Mouse (Mus musculus) kidney, embryonic 16.5 days (tissue): ENCODE data around the gene Cenpu. TPM values are rescaled to one million over a fixed set of nuclear protein-coding genes. Genes with fewer than 3 reads are reported as not detected.

Experiments used
- ATAC-seq: fragments of 200-750 bp; cut with Nextera tagmentation; 2 replicates; pipeline ENCODE4 v1.8.0; 2017; ENCODE audit warnings: moderate TSS enrichment; ENCODE audit not compliant: low FRiP score, low TSS enrichment
- H3K27ac ChIP-seq: fragments of 300-500 bp; sonication (generic); 2 replicates; pipeline ENCODE4 v1.5.1; 2014; ENCODE audit warnings: low read length
- H3K27me3 ChIP-seq: fragments of 300-500 bp; sonication (generic); 2 replicates; pipeline ENCODE4 v1.6.1; 2014; ENCODE audit warnings: low read length, control low read depth, mixed read lengths; ENCODE audit not compliant: insufficient read depth
- H3K36me3 ChIP-seq: fragments of 300-500 bp; sonication (generic); 2 replicates; pipeline ENCODE4 v1.6.1; 2014; ENCODE audit warnings: low read length, control low read depth, mixed read lengths; ENCODE audit not compliant: insufficient read depth
- H3K4me1 ChIP-seq: fragments of 300-500 bp; sonication (generic); 2 replicates; pipeline ENCODE4 v1.6.1; 2014; ENCODE audit warnings: low read length, control low read depth, mixed read lengths; ENCODE audit not compliant: insufficient read depth
- H3K4me2 ChIP-seq: fragments of 300-500 bp; sonication (generic); replicated peaks from 2 replicates; pipeline ENCODE4 v1.6.1; 2014; ENCODE audit warnings: low read depth, low read length
- H3K4me3 ChIP-seq: fragments of 300-500 bp; sonication (generic); 2 replicates; pipeline ENCODE4 v1.5.1; 2014; ENCODE audit warnings: mild to moderate bottlenecking, low read length
- H3K9ac ChIP-seq: fragments of 300-500 bp; sonication (generic); replicated peaks from 2 replicates; pipeline ENCODE4 v1.6.1; 2014; ENCODE audit warnings: low read length
- H3K9me3 ChIP-seq: fragments of 300-500 bp; sonication (generic); 2 replicates; pipeline ENCODE4 v1.6.1; 2016; ENCODE audit warnings: low read length, control low read depth
- WGBS: fragments of 180-500 bp; shearing (Covaris S2); extraction: QIAGEN DNeasy Blood & Tissue Kit; methylation state at CpG from one replicate; pipeline ENCODE4 v1.1.7; 2014; 5-methylcytosine and 5-hydroxymethylcytosine counted together
- polyA plus RNA-seq: library from polyadenylated mRNA; unstranded; fragments of >200 nt; fragmentation: Nextera tagmentation; extraction: Ambion mirVana; gene quantifications from 2 replicates; pipeline ENCODE4 v1.2.1, GENCODE M21; 2015

Gene Cenpu
- polyA plus RNA-seq, 1 experiment from 2014 or later, result 17.2 TPM

- no peaks in the 10 kb centered on the region for H3K9me3 ChIP-seq
- H3K4me1 ChIP-seq, result peaks cover 14% of the 10 kb centered on the region
- WGBS, result 58% methylated on average over 11 of the region's 11 CpGs
- H3K27me3 ChIP-seq, result no peaks in the 10 kb centered on the region
- H3K4me2 ChIP-seq, result no peak overlapping the region
- H3K27ac ChIP-seq, result peak overlapping the region; percentile 58
- H3K9ac ChIP-seq, result no peak overlapping the region
- no peak overlapping the region for H3K4me3 ChIP-seq
- ATAC-seq, result peak; percentile 47; the same call in 1 of the 2 replicates
- H3K36me3 ChIP-seq, result no peaks in the 10 kb centered on the region
Observed at GRCm38 (mm10) chr8:46546431-46547176, 5.2 kb upstream of the Cenpu start.

GRCm38 (mm10) chr8:46547245-46547644 lies 4.6 kb upstream of the Cenpu start:
- Histone ChIP-seq H3K9me3 (no peaks in the 10 kb centered on the region), H3K4me1 (peaks cover 14% of the 10 kb centered on the region), H3K27ac (peak overlapping the region; percentile 58), H3K4me2 (no peak overlapping the region), H3K4me3 (no peak overlapping the region), H3K9ac (0 out of 2 replicates have a peak overlapping the region, but pooled peaks have one; percentile 12), H3K27me3 (no peaks in the 10 kb centered on the region), H3K36me3 (no peaks in the 10 kb centered on the region)
- ATAC-seq, result peak; percentile 7; the same call in 1 of the 2 replicates
- WGBS, result 25% methylated on average over 4 of the region's 4 CpGs

GRCm38 (mm10) chr8:46550058-46550457 lies 1.8 kb upstream of the Cenpu start:
- ATAC-seq, result no peak
- 0 out of 2 replicates have a peak overlapping the region, but pooled peaks have one; percentile 15 for H3K9ac ChIP-seq
- no peak overlapping the region for H3K4me2 ChIP-seq
- H3K9me3 ChIP-seq, result no peaks in the 10 kb centered on the region
- H3K36me3 ChIP-seq, result no peaks in the 10 kb centered on the region
- no peaks in the 10 kb centered on the region for H3K27me3 ChIP-seq
- no peak overlapping the region for H3K4me3 ChIP-seq
- peaks cover 23% of the 10 kb centered on the region for H3K4me1 ChIP-seq
- WGBS, result 69% methylated on average over 8 of the region's 8 CpGs
- no peak overlapping the region for H3K27ac ChIP-seq

GRCm38 (mm10) chr8:46551029-46551428 lies 799 bp upstream of the Cenpu start:
- no peaks in the 10 kb centered on the region for H3K9me3 ChIP-seq
- H3K27ac ChIP-seq, result no peak overlapping the region
- no peak for ATAC-seq
- no peaks in the 10 kb centered on the region for H3K27me3 ChIP-seq
- peaks cover 23% of the 10 kb centered on the region for H3K4me1 ChIP-seq
- peak overlapping the region; percentile 70 for H3K4me3 ChIP-seq
- H3K36me3 ChIP-seq, result no peaks in the 10 kb centered on the region
- H3K4me2 ChIP-seq, result peak overlapping the region; percentile 62
- no peak overlapping the region for H3K9ac ChIP-seq
- WGBS, result 46% methylated on average over 4 of the region's 4 CpGs

- Histone ChIP-seq H3K9ac (peak overlapping the region; percentile 68), H3K4me1 (peaks cover 14% of the 10 kb centered on the region), H3K27me3 (no peaks in the 10 kb centered on the region), H3K4me2 (peak overlapping the region; percentile 57), H3K4me3 (peak overlapping the region; percentile 70), H3K27ac (no peak overlapping the region), H3K9me3 (no peaks in the 10 kb centered on the region), H3K36me3 (no peaks in the 10 kb centered on the region)
- no peak for ATAC-seq
- WGBS, result 4% methylated on average over 10 of the region's 10 CpGs
Observed at GRCm38 (mm10) chr8:46552441-46552765, 575 bp downstream of the Cenpu start.

GRCm38 (mm10) chr8:46559428-46559827 lies 7.6 kb downstream of the Cenpu start:
- no peak for ATAC-seq
- no peaks in the 10 kb centered on the region for H3K27me3 ChIP-seq
- no peak overlapping the region for H3K9ac ChIP-seq
- no peaks in the 10 kb centered on the region for H3K4me1 ChIP-seq
- H3K9me3 ChIP-seq, result no peaks in the 10 kb centered on the region
- H3K4me3 ChIP-seq, result no peak overlapping the region
- no peak overlapping the region for H3K27ac ChIP-seq
- H3K4me2 ChIP-seq, result no peak overlapping the region
- 78% methylated on average over 6 of the region's 6 CpGs for WGBS
- H3K36me3 ChIP-seq, result peaks cover 19% of the 10 kb centered on the region

- H3K9ac ChIP-seq, result no peak overlapping the region
- no peak for ATAC-seq
- no peaks in the 10 kb centered on the region for H3K27me3 ChIP-seq
- H3K4me3 ChIP-seq, result no peak overlapping the region
- peaks cover 19% of the 10 kb centered on the region for H3K36me3 ChIP-seq
- no peak overlapping the region for H3K4me2 ChIP-seq
- H3K9me3 ChIP-seq, result no peaks in the 10 kb centered on the region
- no peaks in the 10 kb centered on the region for H3K4me1 ChIP-seq
- WGBS, result 86% methylated on average over 16 of the region's 16 CpGs
- no peak overlapping the region for H3K27ac ChIP-seq
Observed at GRCm38 (mm10) chr8:46562333-46562732, 10.5 kb downstream of the Cenpu start.

- Histone ChIP-seq H3K36me3 (peaks cover 18% of the 10 kb centered on the region; the same call in 1 of the 2 replicates), H3K27me3 (no peaks in the 10 kb centered on the region), H3K27ac (no peak overlapping the region), H3K4me1 (no peaks in the 10 kb centered on the region), H3K9me3 (no peaks in the 10 kb centered on the region), H3K4me3 (no peak overlapping the region), H3K4me2 (no peak overlapping the region), H3K9ac (no peak overlapping the region)
- ATAC-seq, result no peak
- 74% methylated on average over 7 of the region's 7 CpGs for WGBS
Observed at GRCm38 (mm10) chr8:46566914-46567529, 15.2 kb downstream of the Cenpu start.

GRCm38 (mm10) chr8:46567946-46568345 lies 16.1 kb downstream of the Cenpu start:
- Histone ChIP-seq H3K27ac (no peak overlapping the region), H3K36me3 (peaks cover 11% of the 10 kb centered on the region), H3K4me2 (no peak overlapping the region), H3K27me3 (no peaks in the 10 kb centered on the region), H3K9me3 (no peaks in the 10 kb centered on the region), H3K4me3 (no peak overlapping the region), H3K9ac (no peak overlapping the region), H3K4me1 (no peaks in the 10 kb centered on the region)
- ATAC-seq, result no peak
- WGBS, result 77% methylated on average over 8 of the region's 8 CpGs

GRCm38 (mm10) chr8:46568942-46569341 lies 17.1 kb downstream of the Cenpu start:
- Histone ChIP-seq H3K36me3 (peaks cover 12% of the 10 kb centered on the region; the same call in 1 of the 2 replicates), H3K4me1 (no peaks in the 10 kb centered on the region), H3K9me3 (no peaks in the 10 kb centered on the region), H3K4me3 (no peak overlapping the region), H3K9ac (no peak overlapping the region), H3K4me2 (no peak overlapping the region), H3K27ac (no peak overlapping the region), H3K27me3 (no peaks in the 10 kb centered on the region)
- 69% methylated on average over 2 of the region's 2 CpGs for WGBS
- no peak for ATAC-seq
